ENCODE assay signal across 32 mouse cellular contexts in genomic region chr9:35474104-35474724, GRCm38 (mm10). TPM values are rescaled to one million over a fixed set of nuclear protein-coding genes. Genes with fewer than 3 reads are reported as not detected.
DNase-seq lines count a peak whose midpoint lies in the region; ATAC-seq and TF ChIP-seq lines count a peak whose summit lies in the region.
"Had no signal": no experiment of that assay in that cellular context is flagged by ENCODE, and none has a peak within 500 bp of the region (broad histone marks: within the 10 kb centered on the region; RNA-seq: fewer than 3 reads in every experiment).

No protein-coding gene starts in this region.

- WGBS in forebrain, embryonic 14.5 days = 89% methylated on average over 10 of the region's 10 CpGs
- 83% methylated on average over 10 of the region's 10 CpGs for WGBS in forebrain, embryonic 16.5 days
- WGBS in kidney, embryonic 15.5 days = 34% methylated on average over 10 of the region's 10 CpGs

- no peak overlapping the region for H3K4me3 ChIP-seq in forebrain, embryonic 14.5 days (ENCODE audit: low read depth, low read length)
- no peak overlapping the region for H3K4me3 ChIP-seq in forebrain, embryonic 16.5 days (replicated peaks; ENCODE audit: low read length)
- no peak overlapping the region for H3K4me3 ChIP-seq in kidney, embryonic 15.5 days (replicated peaks)
- peak overlapping the region; percentile 10 for H3K4me3 ChIP-seq in megakaryocyte, embryonic 14.5 days (replicated peaks)
- H3K4me3 ChIP-seq in myocyte = no peak overlapping the region
- H3K4me3 ChIP-seq: embryonic facial prominence, embryonic 15.5 days; hindbrain, embryonic 12.5 days; limb, embryonic 10.5 days had no signal

- ATAC-seq in forebrain, embryonic 14.5 days = peak; percentile 34; the same call in 1 of the 2 replicates
- ATAC-seq in forebrain, embryonic 16.5 days = no peak
- peak; percentile 93 for ATAC-seq in kidney, embryonic 15.5 days (replicated peaks; ENCODE audit: low FRiP score)
- ATAC-seq in megakaryocyte, adult 5-6 weeks (ENCODE audit: poor library complexity, severe bottlenecking) = no peak
- ATAC-seq in erythroblast, adult 5-6 weeks (replicated peaks; ENCODE audit: low FRiP score, poor library complexity, severe bottlenecking) = no peak
- ATAC-seq: CD4-positive, CD25-positive, alpha-beta regulatory T cell, adult 4 months; liver, postnatal 0 days had no signal

- no peak overlapping the region for H3K4me2 ChIP-seq in forebrain, embryonic 14.5 days (ENCODE audit: low read length)
- H3K4me2 ChIP-seq in forebrain, embryonic 16.5 days (ENCODE audit: low read length) = no peak overlapping the region
- H3K4me2 ChIP-seq in kidney, embryonic 15.5 days = no peak overlapping the region
- peak overlapping the region; percentile 4 for H3K4me2 ChIP-seq in myocyte (ENCODE audit: low read depth)
- H3K4me2 ChIP-seq: embryonic facial prominence, embryonic 15.5 days; heart, embryonic 11.5 days; hindbrain, embryonic 12.5 days had no signal

- H3K4me1 ChIP-seq in forebrain, embryonic 14.5 days (ENCODE audit: control insufficient read depth, insufficient read depth, low read length) = no peaks in the 10 kb centered on the region
- H3K4me1 ChIP-seq in forebrain, embryonic 16.5 days (replicated peaks; ENCODE audit: control insufficient read depth, insufficient read depth, low read length) = no peaks in the 10 kb centered on the region
- peaks cover 8% of the 10 kb centered on the region; the same call in 1 of the 2 replicates for H3K4me1 ChIP-seq in kidney, embryonic 15.5 days
- H3K4me1 ChIP-seq in megakaryocyte, embryonic 14.5 days = no peaks in the 10 kb centered on the region
- H3K4me1 ChIP-seq: embryonic facial prominence, embryonic 15.5 days; hindbrain, embryonic 12.5 days; limb, embryonic 10.5 days had no signal

- H3ac ChIP-seq in myocyte (ENCODE audit: control insufficient read depth, insufficient read length) = no peak overlapping the region

- peaks cover 84% of the 10 kb centered on the region for H3K36me3 ChIP-seq in forebrain, embryonic 14.5 days (ENCODE audit: control insufficient read depth, insufficient read depth, low read length)
- H3K36me3 ChIP-seq in forebrain, embryonic 16.5 days (ENCODE audit: control insufficient read depth, insufficient read depth) = peaks cover 27% of the 10 kb centered on the region
- H3K36me3 ChIP-seq in kidney, embryonic 15.5 days = peaks cover 49% of the 10 kb centered on the region
- no peaks in the 10 kb centered on the region for H3K36me3 ChIP-seq in megakaryocyte, embryonic 14.5 days (replicated peaks; ENCODE audit: low read length)
- peaks cover 59% of the 10 kb centered on the region for H3K36me3 ChIP-seq in myocyte (ENCODE audit: control insufficient read depth, insufficient read depth)

- H3K27ac ChIP-seq in forebrain, embryonic 14.5 days (ENCODE audit: low read depth, low read length) = no peak overlapping the region
- H3K27ac ChIP-seq in forebrain, embryonic 16.5 days (ENCODE audit: low read length) = no peak overlapping the region
- no peak overlapping the region for H3K27ac ChIP-seq in kidney, embryonic 15.5 days
- H3K27ac ChIP-seq: embryonic facial prominence, embryonic 15.5 days; hindbrain, embryonic 12.5 days; limb, embryonic 10.5 days had no signal

- DNase-seq in forebrain, embryonic 14.5 days (ENCODE audit: low spot score) = no peak
- DNase-seq in kidney, postnatal 25 days = no peak
- DNase-seq: adrenal gland, postnatal 36 days; cerebellum, adult 11 months; cerebellum, adult 9-11 months; heart, postnatal 10 days; kidney, adult 2 months; liver; liver, postnatal 0 days; retina, postnatal 1 day; right cerebral cortex, postnatal 25 days; spleen, adult 18-20 months; thymus, postnatal 25 days had no signal

- H3K9me3 ChIP-seq in forebrain, embryonic 14.5 days (replicated peaks; ENCODE audit: control insufficient read depth, low read length) = no peaks in the 10 kb centered on the region
- H3K9me3 ChIP-seq in forebrain, embryonic 16.5 days (ENCODE audit: control insufficient read depth, low read length) = no peaks in the 10 kb centered on the region
- H3K9me3 ChIP-seq in kidney, embryonic 15.5 days (replicated peaks) = no peaks in the 10 kb centered on the region
- no peaks in the 10 kb centered on the region for H3K9me3 ChIP-seq in megakaryocyte, embryonic 14.5 days
- H3K9me3 ChIP-seq: embryonic facial prominence, embryonic 15.5 days; hindbrain, embryonic 12.5 days; limb, embryonic 10.5 days had no signal

- no peak for TF ChIP-seq POLR2A in myocyte (IDR thresholded peaks at IDR 0.05; ENCODE audit: insufficient read length, low read depth)

- H3K79me2 ChIP-seq in myocyte (ENCODE audit: control insufficient read depth, insufficient read depth) = peaks cover 19% of the 10 kb centered on the region

- no peaks in the 10 kb centered on the region for H3K27me3 ChIP-seq in forebrain, embryonic 14.5 days (replicated peaks; ENCODE audit: control insufficient read depth, insufficient read depth, low read length)
- H3K27me3 ChIP-seq in forebrain, embryonic 16.5 days (replicated peaks; ENCODE audit: control insufficient read depth, insufficient read depth, low read length) = no peaks in the 10 kb centered on the region
- no peaks in the 10 kb centered on the region for H3K27me3 ChIP-seq in kidney, embryonic 15.5 days
- H3K27me3 ChIP-seq in megakaryocyte, embryonic 14.5 days (replicated peaks) = peaks cover 8% of the 10 kb centered on the region
- H3K27me3 ChIP-seq in myocyte (ENCODE audit: control insufficient read depth, insufficient read depth, insufficient read length) = no peaks in the 10 kb centered on the region
- H3K27me3 ChIP-seq: embryonic facial prominence, embryonic 15.5 days; hindbrain, embryonic 12.5 days had no signal

- no peak overlapping the region for H3K9ac ChIP-seq in forebrain, embryonic 14.5 days (ENCODE audit: low read length)
- no peak overlapping the region for H3K9ac ChIP-seq in forebrain, embryonic 16.5 days (replicated peaks; ENCODE audit: low read depth, low read length)
- no peak overlapping the region for H3K9ac ChIP-seq in kidney, embryonic 15.5 days
- H3K9ac ChIP-seq: embryonic facial prominence, embryonic 15.5 days; hindbrain, embryonic 12.5 days; liver, postnatal 0 days had no signal

TF ChIP-seq in myocyte, 11 proteins besides CTCF, POLR2A, EP300 and RAD21:
- TF ChIP-seq TCF3 (IDR thresholded peaks at IDR 0.05; ENCODE audit: insufficient read length, low read depth) (no peak), MYOG (IDR thresholded peaks at IDR 0.05; ENCODE audit: control insufficient read depth in 1 of 3, insufficient read depth in 1 of 3, insufficient read length in 2 of 3, low read depth in 2 of 3) (peak; percentile 22 to 83 (median 79)), CEBPB (IDR thresholded peaks at IDR 0.05; ENCODE audit: insufficient read depth, poor library complexity, severe bottlenecking) (0 out of 2 replicates have a peak, but pooled peaks have one; percentile 1), MYOD1 (IDR thresholded peaks at IDR 0.05; ENCODE audit: control insufficient read depth in 1 of 3, insufficient read length in 2 of 3, low read depth in 2 of 3) (peak; percentile 12 to 88 (median 70)), SRF (IDR thresholded peaks at IDR 0.05; ENCODE audit: control insufficient read depth, insufficient read length, low read depth) (no peak), E2F4 (IDR thresholded peaks at IDR 0.05; ENCODE audit: insufficient read depth) (no peak), REST (IDR thresholded peaks at IDR 0.05; ENCODE audit: insufficient read depth, insufficient read length) (no peak), POLR2AphosphoS2 (IDR thresholded peaks at IDR 0.05; ENCODE audit: insufficient read length, low read depth) (peak; percentile 30), MAX (IDR thresholded peaks at IDR 0.05; ENCODE audit: low read depth) (no peak), USF1 (IDR thresholded peaks at IDR 0.05; ENCODE audit: low read depth) (no peak), TCF12 (IDR thresholded peaks at IDR 0.05; ENCODE audit: insufficient read depth, poor library complexity, severe bottlenecking) (peak; percentile 44)
TF ChIP-seq in myocyte: peak in this region for 5.

RNA-seq across cellular contexts. Expression of gene Gm1113, which starts 43.9 kb away (rescaled TPM):
- not detected in 2 replicates for polyA plus RNA-seq in forebrain, embryonic 14.5 days (2014; fragmentation: Nextera tagmentation; extraction: Ambion mirVana)
- polyA plus RNA-seq in forebrain, embryonic 16.5 days (2015; fragmentation: Nextera tagmentation; extraction: Ambion mirVana) = not detected in 2 replicates
- polyA plus RNA-seq in kidney, embryonic 15.5 days (2015; fragmentation: Nextera tagmentation; extraction: Ambion mirVana) = not detected in 2 replicates
- not detected in 2 replicates for polyA plus RNA-seq in megakaryocyte, embryonic 14.5 days (2012; ENCODE audit: insufficient read depth, low replicate concordance)
- total RNA-seq in megakaryocyte, adult 5-6 weeks (2015) = not detected in 2 replicates
- not detected in 2 replicates for total RNA-seq in megakaryocyte, adult 5-6 weeks (2017)
- polyA plus RNA-seq in myocyte (2012; fragmentation: generic; extraction: Trizol) = not detected
- total RNA-seq in erythroblast, adult 5-6 weeks (2015; ENCODE audit: low replicate concordance) = not detected in 2 replicates
- not detected in 2 replicates for total RNA-seq in erythroblast, adult 5-6 weeks (2017; ENCODE audit: low replicate concordance)
- total RNA-seq: adrenal gland, postnatal 36 days; common myeloid progenitor, adult 5-6 weeks; gastrocnemius, adult 8-10 months; heart, postnatal 10 days; layer of hippocampus, adult 18-20 months; layer of hippocampus, postnatal 14 days; monocyte, adult 5-6 weeks had no signal
- polyA plus RNA-seq: CD4-positive, CD25-positive, alpha-beta regulatory T cell, adult 4 months; embryonic facial prominence, embryonic 15.5 days; frontal cortex, adult 2 months; gonadal fat pad, adult 2 months; heart, embryonic 11.5 days; hindbrain, embryonic 12.5 days; kidney, adult 2 months; limb, embryonic 10.5 days; liver, postnatal 0 days; neural tube, embryonic 11.5 days had no signal

RNA-seq across cellular contexts. Expression of gene Cdon, which starts 53.3 kb away (rescaled TPM):
- polyA plus RNA-seq in forebrain, embryonic 14.5 days (2014; fragmentation: Nextera tagmentation; extraction: Ambion mirVana) = 10.5 and 11.0 TPM in 2 replicates
- polyA plus RNA-seq in forebrain, embryonic 16.5 days (2015; fragmentation: Nextera tagmentation; extraction: Ambion mirVana) = 11.9 and 12.3 TPM in 2 replicates
- polyA plus RNA-seq in kidney, embryonic 15.5 days (2015; fragmentation: Nextera tagmentation; extraction: Ambion mirVana) = 4.0 and 4.2 TPM in 2 replicates
- polyA plus RNA-seq in megakaryocyte, embryonic 14.5 days (2012; ENCODE audit: insufficient read depth, low replicate concordance) = not detected in 2 replicates
- total RNA-seq in megakaryocyte, adult 5-6 weeks (2015) = 0.65 and 1.8 TPM in 2 replicates
- 0.65 and 2.3 TPM in 2 replicates for total RNA-seq in megakaryocyte, adult 5-6 weeks (2017)
- polyA plus RNA-seq in myocyte (2012; fragmentation: generic; extraction: Trizol) = 49.9 TPM
- total RNA-seq in erythroblast, adult 5-6 weeks (2015; ENCODE audit: low replicate concordance) = 0.58 TPM in 1 of 2 replicates, not detected in the other
- total RNA-seq in erythroblast, adult 5-6 weeks (2017; ENCODE audit: low replicate concordance) = 0.09 TPM in 1 of 2 replicates, not detected in the other

Comparison
In these comparisons a context has a peak if more than half of its experiments do, and no peak if none do; other contexts are left out.
1. ATAC-seq: peak in forebrain, embryonic 14.5 days (single experiment) and kidney, embryonic 15.5 days (single experiment); none in forebrain, embryonic 16.5 days (single experiment), megakaryocyte, adult 5-6 weeks (single experiment) and erythroblast, adult 5-6 weeks (single experiment).